Mouse (Mus musculus) small intestine, adult 2 months (tissue): ENCODE results near the gene Nucb1.

Source experiments
- CTCF ChIP-seq: fragments of 200-500 bp; IDR thresholded peaks from 2 replicates; pipeline ENCODE4 v1.5.1; 2012; ENCODE audit warnings: low read depth, mild to moderate bottlenecking, control low read depth, inconsistent platforms, low read length, moderate library complexity, mixed read lengths; ENCODE audit not compliant: insufficient replicate concordance, insufficient read length; ENCODE audit errors: extremely low read depth
- POLR2A ChIP-seq: fragments of 200-500 bp; IDR thresholded peaks from 2 replicates; pipeline ENCODE4 v1.6.1; 2012; ENCODE audit warnings: low read depth, mild to moderate bottlenecking, control low read depth, inconsistent platforms, low read length, moderate library complexity

DNA sequence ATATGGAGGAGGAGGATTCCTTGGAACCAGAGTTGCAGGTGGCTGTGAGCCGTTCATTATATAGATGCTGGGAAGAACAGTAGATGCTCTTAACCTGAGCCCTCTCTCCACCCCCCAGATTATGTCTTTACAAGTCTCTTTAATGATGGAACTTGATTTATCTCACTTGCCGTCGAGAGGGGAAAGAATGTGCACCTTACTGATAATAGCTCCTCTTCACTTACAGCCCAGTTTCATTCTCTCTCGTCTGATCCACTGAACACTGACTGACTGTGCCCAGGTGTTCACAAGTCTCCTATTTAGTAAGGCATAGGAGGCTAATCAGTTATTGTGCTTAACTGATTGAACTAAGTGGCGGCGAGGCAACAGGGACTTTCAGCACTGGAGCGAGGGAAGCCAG is 20.6 kb downstream of the Nucb1 start:
- no peak for TF ChIP-seq POLR2A
- TF ChIP-seq CTCF: no peak
